Mouse (Mus musculus) olfactory bulb, adult 2 months (tissue): ENCODE measurements around the gene 9130023H24Rik.

Experiments
- CTCF ChIP-seq: fragments of 200-500 bp; IDR thresholded peaks from 2 replicates; pipeline ENCODE4 v1.5.1; 2012; ENCODE audit warnings: low read depth, mild to moderate bottlenecking, low read length, moderate library complexity; ENCODE audit not compliant: insufficient read depth
- POLR2A ChIP-seq: fragments of 200-500 bp; IDR thresholded peaks from 2 replicates; pipeline ENCODE4 v1.6.1; 2012; ENCODE audit warnings: mild to moderate bottlenecking, low read depth, low read length, moderate library complexity; ENCODE audit not compliant: insufficient read depth

DNA sequence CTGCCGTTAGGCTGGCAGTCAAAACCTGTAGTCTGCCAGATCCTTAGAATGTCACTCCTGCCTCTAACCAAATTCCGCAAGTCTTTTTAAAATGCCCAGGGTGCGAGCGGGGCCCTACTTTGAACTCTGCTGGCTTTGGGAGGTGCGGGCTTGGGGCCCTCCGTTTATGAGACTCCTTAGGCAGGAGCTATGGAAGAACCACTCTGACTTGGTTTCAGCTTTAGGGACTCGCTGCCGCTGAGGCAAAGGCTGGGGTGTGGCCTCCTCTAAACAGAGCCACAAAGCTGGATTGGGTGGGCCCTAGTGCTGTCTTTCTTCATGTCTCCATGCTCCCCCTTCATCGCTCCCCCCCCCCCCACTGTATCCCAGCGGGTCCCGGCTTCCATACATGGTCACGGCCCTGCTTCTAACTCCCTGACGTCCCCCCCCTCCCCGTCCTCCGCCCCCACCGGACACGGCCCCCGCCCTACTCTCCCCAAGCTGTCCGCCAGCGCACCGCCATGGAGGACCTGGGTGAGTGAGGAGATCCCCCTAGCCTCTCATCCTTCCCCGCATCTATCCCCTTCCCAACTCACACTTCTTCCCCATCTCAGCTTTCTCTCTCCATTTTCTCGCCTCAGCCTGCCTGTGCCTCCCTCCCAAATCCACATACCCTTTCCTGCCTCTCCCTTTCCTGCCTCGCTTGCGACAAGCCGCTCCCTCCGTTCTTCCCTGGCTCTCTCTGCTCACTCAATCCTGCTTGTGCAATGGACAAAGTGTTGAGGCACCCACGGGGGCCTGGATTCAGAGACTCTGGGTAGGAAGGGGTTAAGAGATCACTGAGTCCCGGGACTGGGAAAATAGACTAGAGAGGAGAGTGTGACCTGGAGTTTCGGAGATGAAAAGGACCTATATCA lies 8.9 kb upstream of the 9130023H24Rik start, which contains the start of gene Tgfb1i1:
- no peak for TF ChIP-seq POLR2A
- TF ChIP-seq CTCF, result no peak
